Mouse (Mus musculus) yolk sac, embryonic 10.5 days (tissue): ENCODE data around the gene Armc10.
A peak's percentile ranks its signal among the peaks of the same experiment; 100 is the strongest.
"Not testable (repeated sequence)": the region's sequence is repeated elsewhere in the genome, so short reads cannot be mapped to it uniquely, and the experiment has no call there.

Experiments
- DNase-seq: peaks from one replicate; pipeline ENCODE4 v3.0.0-alpha.2; 2017; ENCODE audit warnings: low spot score

Armc10 gene

GRCm38 (mm10) chr5:21645439-21646132 is at the start of gene Armc10, which contains the start of gene Fbxl13:
Gene Armc10, plus strand, starts transcription at chr5:21645813.
Gene Fbxl13, minus strand, starts transcription at chr5:21645634.
- DNase-seq = peak; percentile 95

- not testable (repeated sequence) for DNase-seq
These were observed 46.1 kb upstream of the Armc10 start for GRCm38 (mm10) chr5:21599536-21599935.

GRCm38 (mm10) chr5:21599961-21600360 is 45.7 kb upstream of the Armc10 start:
- no peak for DNase-seq

DNA sequence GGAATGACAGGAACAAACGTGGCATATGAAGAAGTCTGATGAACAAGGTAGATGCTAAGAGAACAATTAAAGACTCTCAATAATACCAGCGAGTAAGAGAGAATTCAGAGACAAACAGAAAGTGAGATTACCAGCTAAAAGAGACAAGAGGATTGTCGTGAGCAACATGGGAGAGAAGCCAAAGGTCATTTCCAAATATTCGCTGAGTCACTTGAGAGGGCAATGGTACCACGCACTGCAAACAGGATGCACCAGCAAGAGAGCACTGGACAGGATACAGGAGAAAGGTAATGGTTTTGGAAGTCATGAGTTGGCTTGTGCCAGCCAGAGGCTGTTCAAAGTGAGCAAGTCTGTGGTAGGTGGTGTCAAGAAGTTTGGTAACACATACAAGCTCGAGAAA is 39.7 kb upstream of the Armc10 start:
- no peak for DNase-seq

DNA sequence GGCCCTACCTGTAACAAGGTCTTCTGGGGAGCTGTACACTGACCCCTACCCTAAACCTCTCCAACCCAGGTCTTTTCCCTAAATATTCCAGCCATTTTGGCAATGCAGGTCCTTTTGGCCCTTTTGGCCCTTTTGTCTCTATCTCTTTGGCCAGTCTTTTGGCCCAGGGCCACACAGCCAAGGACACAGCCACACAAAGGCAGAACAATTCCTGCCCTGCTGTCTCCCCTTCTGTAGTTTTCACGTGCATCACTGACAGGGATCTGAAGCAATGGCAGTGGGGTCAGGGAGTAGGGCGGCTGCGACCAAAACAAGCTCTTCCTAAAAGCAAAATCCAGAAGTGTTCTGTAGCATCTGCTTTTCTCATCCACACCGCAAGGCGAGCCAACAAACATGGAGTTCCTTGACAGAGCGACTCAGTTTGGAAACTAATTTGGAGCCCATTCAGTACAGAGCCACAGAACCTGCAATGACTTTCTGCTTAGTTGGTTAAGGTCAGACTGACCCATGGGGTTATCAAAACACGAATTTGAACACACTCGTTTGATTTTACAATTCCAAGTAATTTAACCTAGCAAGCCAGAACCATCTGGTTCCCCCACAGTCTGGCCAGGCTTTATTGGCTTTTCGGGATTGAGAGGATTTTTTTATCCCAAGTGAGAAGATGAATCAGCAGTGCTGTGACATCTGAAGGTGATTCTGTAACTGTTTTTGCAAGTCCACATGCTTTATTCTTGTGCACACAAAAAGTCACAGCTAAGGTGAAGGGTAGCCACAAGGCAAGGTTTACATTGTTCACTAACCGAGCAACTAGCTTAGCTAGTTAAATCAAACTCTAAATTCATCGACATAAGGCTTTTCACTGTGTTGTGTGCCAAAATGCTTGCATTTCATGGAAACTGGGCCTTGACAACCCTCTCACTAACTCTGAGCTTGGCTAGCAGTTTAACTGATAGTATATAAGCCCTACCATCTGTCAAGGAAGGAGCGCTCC is 37.0 kb upstream of the Armc10 start:
- no peak for DNase-seq

DNA sequence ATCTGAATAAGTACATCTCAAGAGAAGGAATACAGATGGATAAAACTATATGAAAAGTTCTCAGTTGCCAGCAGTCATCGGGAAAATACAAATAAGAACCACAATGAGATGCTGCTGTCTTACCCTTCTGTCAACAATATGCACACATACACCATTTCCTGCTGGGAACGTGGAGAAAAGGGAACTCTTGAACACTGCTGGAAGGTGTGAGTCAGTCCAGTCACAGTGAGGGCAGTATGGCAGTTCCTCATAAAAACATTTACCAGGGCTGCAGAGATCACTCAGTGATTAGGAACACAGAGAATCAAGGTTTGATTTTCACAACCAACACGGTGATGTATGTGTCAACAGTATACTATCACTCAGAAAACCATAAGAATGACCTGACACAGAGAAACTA is 34.6 kb upstream of the Armc10 start:
- no peak for DNase-seq

DNA sequence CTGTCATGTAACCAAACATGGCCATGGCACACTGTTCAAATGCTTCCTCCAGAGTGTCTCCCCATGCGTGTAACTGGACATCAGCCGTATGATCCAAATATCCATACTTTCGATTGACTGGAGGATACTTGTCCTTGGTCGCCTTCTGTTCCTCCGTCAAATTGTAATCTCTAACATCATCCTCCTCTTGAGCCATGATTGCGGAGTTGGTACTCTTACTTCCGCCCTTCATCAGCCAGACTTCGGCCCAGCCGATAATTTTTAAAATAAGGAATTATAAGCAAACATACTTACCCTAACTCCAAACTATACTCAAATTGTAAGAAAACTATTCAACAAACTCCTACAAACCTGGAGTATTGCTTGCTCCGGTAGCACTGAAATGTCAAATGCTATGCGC is 31.3 kb upstream of the Armc10 start:
- not testable (repeated sequence) for DNase-seq

- DNase-seq = no peak
These were observed 29.1 kb upstream of the Armc10 start for GRCm38 (mm10) chr5:21616450-21617009.

DNA sequence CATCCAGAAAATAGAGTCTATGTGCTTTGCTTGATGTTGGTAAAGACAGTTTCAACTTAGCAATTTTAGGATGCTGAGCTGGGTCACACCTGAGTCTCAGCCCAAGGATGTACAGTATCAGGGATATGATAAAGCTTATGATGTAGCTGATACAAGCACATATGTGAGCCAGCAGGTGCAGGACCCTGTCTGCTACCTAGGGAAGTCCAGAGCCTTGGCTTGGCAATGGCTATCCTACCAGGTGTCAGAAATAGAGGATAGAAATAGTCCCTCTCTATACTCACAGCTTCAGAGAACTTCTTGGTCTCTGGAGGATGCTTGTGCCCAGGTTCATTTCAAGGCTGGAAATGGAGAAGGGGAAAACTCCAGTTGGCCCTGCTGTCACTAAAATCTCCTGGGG is 19.7 kb upstream of the Armc10 start:
- no peak for DNase-seq

DNA sequence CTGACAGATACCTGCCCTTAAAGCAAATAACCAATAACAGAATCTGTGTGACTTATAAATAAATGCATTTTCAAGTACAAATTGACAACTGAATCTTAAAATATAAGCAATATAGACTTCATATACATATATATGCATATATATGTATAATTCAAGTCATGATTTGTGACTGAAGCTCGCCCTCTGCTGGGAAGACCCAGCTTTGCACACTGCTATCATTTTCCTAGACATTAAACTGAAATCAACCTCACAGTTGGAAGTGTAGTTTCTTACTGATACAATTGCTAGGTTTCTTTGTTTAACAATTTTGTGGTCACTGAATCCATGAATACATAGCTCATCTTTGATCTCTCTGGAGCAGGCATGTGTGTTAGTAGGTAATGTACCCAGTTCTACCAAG is 4.7 kb upstream of the Armc10 start:
- DNase-seq = no peak

- no peak for DNase-seq
These were observed 2.0 kb upstream of the Armc10 start for GRCm38 (mm10) chr5:21643606-21644005.

GRCm38 (mm10) chr5:21644891-21645438 is 648 bp upstream of the Armc10 start:
- DNase-seq = no peak

DNA sequence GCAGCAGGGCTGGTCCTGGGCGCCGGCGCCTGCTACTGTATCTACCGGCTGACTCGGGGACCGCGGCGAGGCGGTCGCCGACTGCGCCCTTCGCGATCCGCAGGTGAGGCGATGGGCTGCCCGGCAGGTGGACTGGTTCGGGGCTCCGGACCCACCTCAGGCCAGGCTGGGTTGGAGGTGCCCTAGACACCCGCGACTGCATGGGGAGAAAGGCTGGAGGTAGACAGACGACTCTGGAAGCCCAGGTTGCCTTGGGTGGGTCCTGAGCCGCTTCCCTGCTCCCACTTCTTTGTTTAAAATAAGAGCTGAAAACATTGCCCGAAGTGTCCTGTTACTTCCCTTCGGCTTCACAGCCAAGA is 499 bp downstream of the Armc10 start:
- DNase-seq = no peak

DNA sequence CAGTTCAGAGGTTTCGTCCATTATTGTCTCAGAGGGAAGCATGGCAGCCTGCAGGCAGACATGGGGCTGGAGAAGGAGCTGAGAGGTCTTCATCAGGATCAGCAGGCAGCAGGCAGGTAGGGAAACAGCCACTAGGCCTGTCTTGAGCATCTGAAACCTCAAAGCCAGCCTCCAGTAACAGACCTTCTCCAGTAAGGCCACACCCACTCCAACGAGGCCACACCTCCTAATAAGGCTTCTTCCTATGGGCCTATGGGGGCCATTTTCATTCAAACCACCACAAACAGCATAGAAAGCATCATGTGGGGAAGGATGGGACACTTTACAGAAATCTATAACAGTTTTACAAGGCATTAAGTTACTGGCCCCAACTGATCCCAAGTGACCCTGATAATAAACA is 5.1 kb downstream of the Armc10 start:
- DNase-seq = no peak

DNA sequence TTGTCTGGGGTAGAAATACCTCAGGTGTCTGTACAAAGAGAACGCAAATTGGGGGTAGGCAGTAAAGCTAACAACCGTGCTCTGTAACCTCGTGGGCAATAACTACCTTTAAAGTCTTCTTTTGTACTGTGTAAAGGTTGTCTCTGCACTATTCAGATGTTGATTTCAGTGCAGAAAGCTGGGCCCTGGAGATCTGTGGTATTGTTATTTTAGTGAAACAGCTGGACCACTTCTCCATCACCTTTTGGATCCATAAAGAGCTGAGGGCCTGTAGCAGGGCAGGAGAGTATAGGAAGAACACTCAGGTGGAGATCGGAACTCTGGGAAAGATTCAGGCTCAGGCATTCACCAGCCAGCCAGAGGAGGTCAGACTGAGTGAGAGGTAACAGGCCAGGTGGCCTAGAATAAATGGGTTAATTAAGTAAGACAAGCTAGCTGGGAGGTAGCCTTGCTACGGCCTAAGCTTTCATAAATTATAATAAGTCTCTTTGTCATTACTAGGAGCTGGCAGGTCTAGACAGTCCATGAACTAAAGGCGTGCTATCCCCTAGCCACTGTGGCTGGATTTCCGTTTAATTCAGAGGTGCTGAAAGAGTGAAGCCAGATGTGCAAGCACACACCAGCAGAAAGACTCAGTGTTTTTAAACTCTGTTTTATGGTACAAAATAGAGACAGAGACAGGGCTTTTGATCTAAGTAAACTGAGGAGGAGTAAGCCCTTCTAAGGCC is 6.4 kb downstream of the Armc10 start:
- no peak for DNase-seq

DNA sequence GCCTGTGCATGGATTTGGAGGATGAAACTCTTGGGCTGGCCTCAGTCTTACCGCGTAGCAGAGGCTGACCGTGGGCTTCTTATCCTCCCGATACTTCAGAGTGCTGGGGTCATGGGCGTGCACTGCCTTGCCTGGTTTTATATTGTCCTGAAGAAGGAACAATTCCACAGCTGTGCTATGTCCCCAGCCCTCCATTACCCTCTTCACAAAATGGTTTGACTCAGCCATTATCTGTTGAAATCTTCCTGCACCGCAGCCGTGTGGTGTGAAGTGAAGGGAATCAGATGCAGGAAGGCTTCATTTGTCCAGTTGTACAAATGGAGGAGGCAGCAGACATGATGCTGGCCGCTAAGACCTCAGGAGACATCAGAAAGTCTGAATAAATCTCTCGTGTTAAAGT is 11.3 kb downstream of the Armc10 start:
- DNase-seq = no peak

GRCm38 (mm10) chr5:21658038-21658437 is 12.4 kb downstream of the Armc10 start:
- DNase-seq = no peak

GRCm38 (mm10) chr5:21658623-21659395 is 13.2 kb downstream of the Armc10 start:
- peak; percentile 71 for DNase-seq

DNA sequence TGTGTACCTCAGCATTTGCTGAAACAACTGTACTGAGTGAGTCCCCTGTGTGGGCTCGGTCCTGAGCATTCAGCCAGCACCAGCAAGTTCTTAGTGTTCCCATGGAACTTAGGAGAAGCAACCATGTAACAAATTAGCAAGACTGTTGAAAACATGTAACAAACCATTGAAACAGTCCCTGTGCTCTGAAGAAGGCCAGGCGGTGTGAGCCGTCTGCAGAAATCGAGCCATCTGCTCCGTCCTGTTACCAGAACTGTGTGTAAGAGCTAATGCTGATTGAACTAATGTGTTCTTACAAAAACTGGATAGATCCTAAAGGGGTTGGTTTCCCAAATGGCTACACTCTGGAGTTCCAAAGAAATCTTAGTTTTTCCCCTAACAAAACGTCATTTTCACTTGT is 15.2 kb downstream of the Armc10 start:
- no peak for DNase-seq

DNA sequence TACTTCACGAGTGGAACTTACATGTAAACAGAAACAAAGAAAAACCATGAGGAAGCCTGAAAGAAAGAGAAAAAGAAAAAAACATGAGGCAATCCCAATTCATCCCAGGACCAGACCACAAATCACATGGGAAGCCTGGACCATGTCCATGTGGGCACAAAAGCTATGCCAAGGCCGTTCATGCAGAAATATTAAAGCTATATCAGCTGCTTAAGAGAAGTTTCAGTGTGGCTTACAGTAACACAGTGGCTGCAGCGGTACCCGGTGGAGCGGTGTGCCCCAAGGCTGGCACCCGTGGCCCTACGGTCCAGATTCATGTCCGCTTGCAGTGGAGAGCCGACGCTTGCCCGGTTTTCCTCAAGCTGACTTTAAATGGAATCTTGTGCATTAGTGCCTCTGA is 17.5 kb downstream of the Armc10 start:
- no peak for DNase-seq
